Mouse (Mus musculus) hindbrain, embryonic 14.5 days (tissue): ENCODE results near the gene Nostrin. TPM values are rescaled to one million over a fixed set of nuclear protein-coding genes. Genes with fewer than 3 reads are reported as not detected.

Experiments
- ATAC-seq: fragments of 200-750 bp; cut with Nextera tagmentation; 2 replicates; pipeline ENCODE4 v1.8.0; 2017; ENCODE audit warnings: moderate number of reproducible peaks, mild to moderate bottlenecking, moderate TSS enrichment, moderate library complexity; ENCODE audit not compliant: low FRiP score
- DNase-seq: peaks from one replicate; pipeline ENCODE4 v3.0.0-alpha.2; 2015; ENCODE audit warnings: low spot score
- H3K27ac ChIP-seq: fragments of 300-500 bp; sonication (generic); 2 replicates; pipeline ENCODE4 v1.5.1; 2014; ENCODE audit warnings: mild to moderate bottlenecking, moderate library complexity
- H3K27me3 ChIP-seq: fragments of 300-500 bp; sonication (generic); 2 replicates; pipeline ENCODE4 v1.6.1; 2014; ENCODE audit warnings: mild to moderate bottlenecking, low read length, mixed read lengths; ENCODE audit not compliant: control insufficient read depth, insufficient read depth
- H3K36me3 ChIP-seq: fragments of 300-500 bp; sonication (generic); replicated peaks from 2 replicates; pipeline ENCODE4 v1.6.1; 2014; ENCODE audit not compliant: control insufficient read depth, insufficient read depth
- H3K4me1 ChIP-seq: fragments of 300-500 bp; sonication (generic); replicated peaks from 2 replicates; pipeline ENCODE4 v1.6.1; 2014; ENCODE audit warnings: antibody characterized with exemption, low read length, mixed read lengths; ENCODE audit not compliant: control insufficient read depth, insufficient read depth
- H3K4me2 ChIP-seq: fragments of 300-500 bp; sonication (generic); replicated peaks from 2 replicates; pipeline ENCODE4 v1.6.1; 2014; ENCODE audit warnings: mild to moderate bottlenecking, moderate library complexity
- H3K4me3 ChIP-seq: fragments of 300-500 bp; sonication (generic); replicated peaks from 2 replicates; pipeline ENCODE4 v1.5.1; 2014; ENCODE audit warnings: mild to moderate bottlenecking, low read length
- H3K9ac ChIP-seq: fragments of 300-500 bp; sonication (generic); 2 replicates; pipeline ENCODE4 v1.6.1; 2014
- H3K9me3 ChIP-seq: fragments of 300-500 bp; sonication (generic); 2 replicates; pipeline ENCODE4 v1.6.1; 2016; ENCODE audit warnings: low read length; ENCODE audit not compliant: control insufficient read depth
- WGBS: fragments of 180-500 bp; shearing (Covaris S2); extraction: QIAGEN DNeasy Blood & Tissue Kit; methylation state at CpG from one replicate; pipeline ENCODE4 v1.1.7; 2014; 5-methylcytosine and 5-hydroxymethylcytosine counted together
- polyA plus RNA-seq: library from polyadenylated mRNA; unstranded; fragments of >200 nt; fragmentation: Nextera tagmentation; extraction: Ambion mirVana; gene quantifications from 2 replicates; pipeline ENCODE4 v1.2.1, GENCODE M21; 2014

The Nostrin gene
- polyA plus RNA-seq, 1 experiment from 2014 or later: 1.7 TPM

GRCm38 (mm10) chr2:69226876-69227275 is 91.3 kb downstream of the Nostrin start:
- H3K4me3 ChIP-seq: no peak overlapping the region
- no peaks in the 10 kb centered on the region for H3K36me3 ChIP-seq
- ATAC-seq (no peak), DNase-seq (no peak)
- no peak overlapping the region for H3K9ac ChIP-seq
- no peak overlapping the region for H3K4me2 ChIP-seq
- no peaks in the 10 kb centered on the region for H3K9me3 ChIP-seq
- no peaks in the 10 kb centered on the region for H3K27me3 ChIP-seq
- WGBS: 86% methylated on average over 9 of the region's 9 CpGs
- H3K4me1 ChIP-seq: 0 out of 2 replicates have a peak, but pooled peaks cover 7% of the 10 kb centered on the region
- no peak overlapping the region for H3K27ac ChIP-seq

- H3K9ac ChIP-seq: no peak overlapping the region
- H3K4me2 ChIP-seq: no peak overlapping the region
- peak overlapping the region; percentile 16; the same call in 1 of the 2 replicates for H3K27ac ChIP-seq
- no peak for DNase-seq
- no peaks in the 10 kb centered on the region for H3K36me3 ChIP-seq
- H3K9me3 ChIP-seq: no peaks in the 10 kb centered on the region
- WGBS: 53% methylated on average over 6 of the region's 6 CpGs
- no peaks in the 10 kb centered on the region for H3K27me3 ChIP-seq
- 0 out of 2 replicates have a peak, but pooled peaks cover 3% of the 10 kb centered on the region for H3K4me1 ChIP-seq
- ATAC-seq: peak; percentile 55; the same call in 1 of the 2 replicates
- no peak overlapping the region for H3K4me3 ChIP-seq
These were observed 93.0 kb downstream of the Nostrin start for GRCm38 (mm10) chr2:69228635-69229034.

DNA sequence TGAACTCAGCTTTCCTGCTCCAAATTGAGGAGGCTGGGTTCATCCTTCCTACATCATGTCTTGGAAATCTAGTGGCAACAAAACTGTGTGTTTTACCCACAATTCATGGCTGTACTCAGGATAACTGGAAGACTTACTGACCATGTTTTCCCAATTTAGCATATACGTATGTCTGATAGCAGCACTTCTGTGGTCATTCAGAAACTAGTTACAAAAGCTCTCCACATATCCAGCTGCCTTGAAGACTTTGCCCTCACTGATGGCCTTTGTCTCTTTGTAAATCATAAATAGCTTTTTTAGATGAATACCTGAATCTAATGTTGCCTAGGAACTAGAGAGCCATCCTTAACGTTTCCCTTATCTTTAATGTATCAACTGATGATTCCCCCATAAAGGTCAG is 94.5 kb downstream of the Nostrin start:
- Histone ChIP-seq H3K36me3 (no peaks in the 10 kb centered on the region), H3K27ac (no peak overlapping the region), H3K27me3 (no peaks in the 10 kb centered on the region), H3K4me1 (peaks cover 6% of the 10 kb centered on the region; the same call in 1 of the 2 replicates), H3K9me3 (no peaks in the 10 kb centered on the region), H3K9ac (no peak overlapping the region), H3K4me2 (no peak overlapping the region), H3K4me3 (no peak overlapping the region)
- DNase-seq: no peak
- 90% methylated on average over 2 of the region's 2 CpGs for WGBS
- ATAC-seq: no peak

DNA sequence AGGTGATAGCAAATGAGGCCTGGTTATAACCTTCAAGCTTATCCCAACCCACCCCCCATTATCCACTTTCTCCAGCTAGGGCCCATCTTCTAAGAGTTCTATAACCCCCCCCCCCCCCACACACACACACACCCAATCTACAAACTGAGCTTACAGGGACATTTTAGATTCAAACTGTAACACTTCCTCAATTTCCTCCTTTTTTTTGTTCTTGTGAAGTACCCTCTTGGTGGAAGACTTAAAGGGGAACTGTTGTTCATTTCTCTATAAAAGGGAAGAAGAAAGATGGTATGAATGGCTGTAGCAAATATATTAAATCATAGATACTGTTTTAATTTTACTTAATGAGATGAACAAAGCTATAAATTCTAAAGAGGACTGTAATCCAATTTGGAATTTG is 96.5 kb downstream of the Nostrin start:
- ATAC-seq (no peak), DNase-seq (no peak)
- H3K27me3 ChIP-seq: no peaks in the 10 kb centered on the region
- no peak overlapping the region for H3K27ac ChIP-seq
- no peaks in the 10 kb centered on the region for H3K9me3 ChIP-seq
- H3K4me3 ChIP-seq: no peak overlapping the region
- H3K4me2 ChIP-seq: no peak overlapping the region
- H3K36me3 ChIP-seq: no peaks in the 10 kb centered on the region
- no peak overlapping the region for H3K9ac ChIP-seq
- peaks cover 9% of the 10 kb centered on the region; the same call in 1 of the 2 replicates for H3K4me1 ChIP-seq

DNA sequence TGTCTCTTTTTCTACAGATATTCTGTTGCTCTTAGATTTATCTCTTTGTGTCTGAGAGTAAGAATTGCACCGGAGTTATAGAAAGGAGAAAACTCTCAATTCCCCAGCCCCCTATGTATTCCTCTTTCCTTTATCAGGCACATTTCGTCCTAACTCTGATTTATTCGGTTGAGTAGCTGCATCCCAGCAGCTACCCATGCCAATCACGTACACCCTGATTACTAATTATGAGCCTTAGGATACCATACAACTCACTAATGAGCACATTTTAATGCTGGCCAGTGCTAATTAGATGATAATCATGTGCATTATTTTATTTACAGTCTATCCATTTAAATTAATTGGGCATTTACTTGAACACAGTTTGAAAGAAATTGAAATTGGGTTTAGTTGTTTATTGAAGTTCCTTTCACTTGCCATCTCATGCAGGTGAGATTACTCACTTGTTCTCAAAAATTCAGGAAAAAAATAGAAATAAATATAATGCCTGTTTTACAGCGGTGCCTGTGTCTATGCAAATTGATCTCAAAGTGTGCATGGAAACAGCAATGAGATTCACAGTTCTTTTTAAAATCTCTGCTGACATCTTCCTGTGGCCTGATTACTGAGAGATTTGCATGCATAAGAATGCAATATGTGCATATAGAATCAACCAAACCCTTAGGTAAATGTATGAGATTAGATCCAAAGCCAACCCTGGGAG is 99.5 kb downstream of the Nostrin start:
- Histone ChIP-seq H3K4me3 (no peak overlapping the region), H3K27ac (no peak overlapping the region), H3K36me3 (no peaks in the 10 kb centered on the region), H3K9ac (no peak overlapping the region), H3K27me3 (no peaks in the 10 kb centered on the region), H3K4me1 (peaks cover 6% of the 10 kb centered on the region; the same call in 1 of the 2 replicates), H3K4me2 (no peak overlapping the region), H3K9me3 (no peaks in the 10 kb centered on the region)
- WGBS: 42% methylated on average over 5 of the region's 5 CpGs
- ATAC-seq (no peak; the same call in 1 of the 2 replicates), DNase-seq (no peak)

Other genes starting within 250 kb of the Nostrin start
- gene Spc25, start 70.4 kb downstream of the Nostrin start, polyA plus RNA-seq: 27.1 and 35.9 TPM in 2 replicates
- 0.21 and 0.42 TPM in 2 replicates for gene G6pc2, start 75.3 kb downstream of the Nostrin start, polyA plus RNA-seq
- 0.12 and 0.13 TPM in 2 replicates for gene Abcb11, start 206.8 kb downstream of the Nostrin start, polyA plus RNA-seq
- gene Dhrs9, start 244.6 kb downstream of the Nostrin start, polyA plus RNA-seq: not detected in 2 replicates